Mouse (Mus musculus) MEL (cell line): ENCODE measurements around the gene Ptprn2.

Source experiments
- BHLHE40 ChIP-seq: IDR thresholded peaks from 2 replicates; pipeline ENCODE4 v1.6.1; 2012; ENCODE audit warnings: low read depth, mild to moderate bottlenecking, inconsistent platforms, low read length, improper control_type of control experiment, borderline replicate concordance
- CTCF ChIP-seq, 3 experiments: IDR thresholded peaks in 2 of 3; conservative IDR thresholded peaks in 1 of 3; 2 replicates each; pipeline ENCODE4 v1.5.1; 2011 to 2012; ENCODE audit warnings: low read length in 3 of 3, low read depth in 2 of 3, mild to moderate bottlenecking in 2 of 3, improper control_type of control experiment in 1 of 3, inconsistent platforms in 1 of 3, mixed read lengths in 1 of 3, moderate library complexity in 1 of 3; ENCODE audit not compliant: control insufficient read depth in 1 of 3, insufficient read depth in 1 of 3, poor library complexity in 1 of 3, severe bottlenecking in 1 of 3
- EP300 ChIP-seq, 2 experiments: IDR thresholded peaks; 2 replicates each; pipeline ENCODE4 v1.6.1; 2011; ENCODE audit warnings: improper control_type of control experiment in 2 of 2, low read length in 2 of 2, low read depth in 1 of 2, mild to moderate bottlenecking in 1 of 2
- GATA1 ChIP-seq: IDR thresholded peaks from 2 replicates; pipeline ENCODE4 v1.6.1; 2011; ENCODE audit warnings: low read depth, low read length, improper control_type of control experiment
- JUND ChIP-seq: IDR thresholded peaks from 2 replicates; pipeline ENCODE4 v1.6.1; 2011; ENCODE audit warnings: low read depth, mild to moderate bottlenecking, improper control_type of control experiment, low read length
- MAFK ChIP-seq: IDR thresholded peaks from 2 replicates; pipeline ENCODE4 v1.6.1; 2011; ENCODE audit warnings: low read depth, mild to moderate bottlenecking, low read length, improper control_type of control experiment, borderline replicate concordance
- POLR2A ChIP-seq, 2 experiments: IDR thresholded peaks; 2 replicates each; pipeline ENCODE4 v1.6.1; 2011 to 2012; ENCODE audit warnings: low read length in 2 of 2, mild to moderate bottlenecking in 2 of 2, control low read depth in 1 of 2, improper control_type of control experiment in 1 of 2, low read depth in 1 of 2, moderate library complexity in 1 of 2; ENCODE audit not compliant: control insufficient read depth in 1 of 2, insufficient read depth in 1 of 2, poor library complexity in 1 of 2
- POLR2AphosphoS2 ChIP-seq: IDR thresholded peaks from 2 replicates; pipeline ENCODE4 v1.6.1; 2011; ENCODE audit warnings: low read length, improper control_type of control experiment
- RAD21 ChIP-seq: IDR thresholded peaks from 2 replicates; pipeline ENCODE4 v1.6.1; 2011; ENCODE audit warnings: mild to moderate bottlenecking, low read depth, low read length, improper control_type of control experiment
- SMC3 ChIP-seq: IDR thresholded peaks from 2 replicates; pipeline ENCODE4 v1.6.1; 2011; ENCODE audit warnings: low read depth, low read length, improper control_type of control experiment
- UBTF ChIP-seq: IDR thresholded peaks from 2 replicates; pipeline ENCODE4 v1.6.1; 2012; ENCODE audit warnings: low read depth, mild to moderate bottlenecking, inconsistent platforms, low read length, improper control_type of control experiment, moderate library complexity, borderline replicate concordance; ENCODE audit not compliant: insufficient read depth

DNA sequence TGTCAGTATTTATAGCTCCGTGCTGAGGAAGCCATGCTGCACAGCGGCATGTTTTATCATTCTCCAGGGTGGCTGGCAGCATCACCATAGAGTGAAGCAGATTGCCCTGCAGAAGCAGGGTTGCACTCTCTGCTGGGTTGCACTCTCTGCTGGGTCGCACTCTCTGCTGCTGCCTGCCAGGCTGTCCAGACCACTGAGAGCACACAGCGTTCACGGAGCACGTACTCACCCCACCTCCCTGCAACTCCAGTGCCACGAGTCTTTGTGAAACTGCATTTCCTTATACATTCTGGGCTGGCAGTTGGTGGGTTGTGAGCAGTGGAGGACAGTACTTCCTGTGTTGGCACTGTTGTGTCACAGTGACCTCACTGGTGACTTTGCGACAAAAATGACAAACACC lies 108.9 kb downstream of the Ptprn2 start:
- TF ChIP-seq CTCF (IDR thresholded peaks at IDR 0.05 in 2 of 3, conservative IDR thresholded peaks at IDR 0.05 in 1 of 3; ENCODE audit: control insufficient read depth in 1 of 3, insufficient read depth in 1 of 3, low read depth in 2 of 3, low read length in 3 of 3, poor library complexity in 1 of 3, severe bottlenecking in 1 of 3) (no peak), RAD21 (no peak), UBTF (no peak), EP300 (IDR thresholded peaks at IDR 0.05; ENCODE audit: low read depth in 1 of 2, low read length in 2 of 2) (no peak), GATA1 (no peak), POLR2A (IDR thresholded peaks at IDR 0.05; ENCODE audit: control insufficient read depth in 1 of 2, insufficient read depth in 1 of 2, low read depth in 1 of 2, low read length in 2 of 2, poor library complexity in 1 of 2) (no peak), SMC3 (no peak), MAFK (no peak), POLR2AphosphoS2 (no peak), JUND (no peak), BHLHE40 (no peak)
